ENCODE assay signal across 7 mouse cellular contexts in the genomic region with DNA sequence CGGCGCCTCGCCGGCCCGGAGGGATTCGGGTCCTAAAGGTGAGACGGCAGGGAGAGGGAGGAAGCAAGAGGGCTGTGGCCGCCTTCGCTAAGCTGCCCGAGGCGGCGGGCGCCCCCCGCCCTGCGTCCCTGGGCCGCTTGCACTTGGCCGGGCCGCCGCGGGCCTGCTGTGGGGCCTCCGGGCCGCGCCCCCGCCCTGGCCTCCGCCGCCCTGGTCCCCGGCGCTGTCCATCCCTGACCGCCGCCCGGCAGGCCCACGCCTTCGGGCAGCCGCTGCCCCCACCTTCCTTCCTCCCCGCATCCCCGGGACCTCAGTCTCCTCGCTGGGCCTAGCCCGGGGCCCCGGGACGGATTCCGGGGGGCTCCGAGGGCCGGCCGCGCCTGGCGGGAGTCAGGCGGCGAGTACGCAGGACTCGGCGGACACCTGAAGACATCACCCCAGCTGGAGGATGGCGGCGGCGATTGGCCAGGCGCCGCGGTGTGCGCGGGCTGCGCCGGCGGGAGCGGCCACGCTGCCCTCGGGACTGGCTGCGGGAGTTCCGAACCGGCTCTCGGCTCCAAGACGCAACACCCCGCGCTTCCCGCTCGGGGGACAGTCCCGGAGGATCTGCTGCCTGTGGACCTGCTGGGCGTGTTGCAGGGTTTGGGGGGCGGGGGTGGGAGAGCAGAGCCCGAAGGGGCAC. TPM values are rescaled to one million over a fixed set of nuclear protein-coding genes. Genes with fewer than 3 reads are reported as not detected.
DNase-seq lines count a peak whose midpoint lies in the region; ATAC-seq and TF ChIP-seq lines count a peak whose summit lies in the region.

No protein-coding gene starts in this region.

- H3K27ac ChIP-seq in MEL (ENCODE audit: control insufficient read depth, low read depth, low read length), result no peak overlapping the region
- peak overlapping the region; percentile 93 for H3K27ac ChIP-seq in embryonic facial prominence, embryonic 15.5 days (replicated peaks)
- peak overlapping the region; percentile 64 for H3K27ac ChIP-seq in hindbrain, embryonic 11.5 days (ENCODE audit: low read depth, low read length)

- peaks cover 0 to 39% of the 10 kb centered on the region in 2 experiments; a peak in 3 of 4 replicates for H3K36me3 ChIP-seq in MEL (ENCODE audit: control insufficient read depth in 1 of 2, insufficient read depth in 2 of 2, low read length in 2 of 2)
- no peaks in the 10 kb centered on the region for H3K36me3 ChIP-seq in embryonic facial prominence, embryonic 15.5 days
- H3K36me3 ChIP-seq in hindbrain, embryonic 11.5 days (ENCODE audit: control insufficient read depth, insufficient read depth, low read length), result no peaks in the 10 kb centered on the region

- peaks cover 4% of the 10 kb centered on the region; the same call in 1 of the 2 replicates for H3K79me2 ChIP-seq in MEL (ENCODE audit: control insufficient read depth, insufficient read depth, low read length, poor library complexity)

- TF ChIP-seq RAD21 in MEL (IDR thresholded peaks at IDR 0.05; ENCODE audit: low read depth, low read length), result no peak

- H3K9ac ChIP-seq in MEL (ENCODE audit: control insufficient read depth, low read depth, low read length, poor library complexity, severe bottlenecking), result peak overlapping the region; percentile 92
- H3K9ac ChIP-seq in embryonic facial prominence, embryonic 15.5 days, result peak overlapping the region; percentile 86
- peak overlapping the region; percentile 83 for H3K9ac ChIP-seq in hindbrain, embryonic 11.5 days (ENCODE audit: low read depth, low read length)

- ATAC-seq in embryonic facial prominence, embryonic 15.5 days (ENCODE audit: insufficient number of reproducible peaks, low FRiP score, low TSS enrichment, low read depth), result peak; percentile 80
- peak; percentile 89 for ATAC-seq in hindbrain, embryonic 11.5 days (ENCODE audit: low FRiP score)

- peak; percentile 55 for DNase-seq in MEL (ENCODE audit: low read depth, low spot score)
- DNase-seq in adrenal gland, postnatal 4 days (ENCODE audit: low spot score in 2 of 2), result peak; percentile 21 to 24
- DNase-seq in hindbrain, embryonic 11.5 days (ENCODE audit: low spot score), result peak; percentile 71
- peak; percentile 52 to 68 for DNase-seq in left cerebral cortex, adult 18-20 months (ENCODE audit: low spot score in 2 of 2)
- DNase-seq in lung, postnatal 36 days, result peak; percentile 25
- peak; percentile 52 to 60 for DNase-seq in right cerebral cortex, postnatal 10 days (ENCODE audit: low spot score in 2 of 2)

- H3K4me2 ChIP-seq in embryonic facial prominence, embryonic 15.5 days (replicated peaks), result peak overlapping the region; percentile 81
- peak overlapping the region; percentile 65 for H3K4me2 ChIP-seq in hindbrain, embryonic 11.5 days (replicated peaks; ENCODE audit: low read depth, low read length)

- TF ChIP-seq POLR2A in MEL (IDR thresholded peaks at IDR 0.05; ENCODE audit: control insufficient read depth in 1 of 2, insufficient read depth in 1 of 2, low read depth in 1 of 2, low read length in 2 of 2, poor library complexity in 1 of 2), result peak in 1 of 2 experiments; percentile 54; a peak in 1 of 4 replicates

- no peak for TF ChIP-seq EP300 in MEL (IDR thresholded peaks at IDR 0.05; ENCODE audit: low read depth in 1 of 2, low read length in 2 of 2)

- under 1% methylated on average over 77 of the region's 78 CpGs for WGBS in embryonic facial prominence, embryonic 15.5 days
- WGBS in hindbrain, embryonic 11.5 days, result under 1% methylated on average over 58 of the region's 78 CpGs

- peaks cover 20 to 25% of the 10 kb centered on the region in 2 experiments for H3K4me1 ChIP-seq in MEL (ENCODE audit: control insufficient read depth in 1 of 2, insufficient read depth in 2 of 2, low read length in 2 of 2)
- H3K4me1 ChIP-seq in embryonic facial prominence, embryonic 15.5 days, result peaks cover 12% of the 10 kb centered on the region; the same call in 1 of the 2 replicates
- H3K4me1 ChIP-seq in hindbrain, embryonic 11.5 days (replicated peaks; ENCODE audit: control insufficient read depth, insufficient read depth, low read length), result no peaks in the 10 kb centered on the region

- no peaks in the 10 kb centered on the region for H3K9me3 ChIP-seq in MEL (replicated peaks; ENCODE audit: insufficient read depth, low read length)
- no peaks in the 10 kb centered on the region for H3K9me3 ChIP-seq in embryonic facial prominence, embryonic 15.5 days (replicated peaks)
- H3K9me3 ChIP-seq in hindbrain, embryonic 11.5 days (ENCODE audit: control insufficient read depth, low read length), result no peaks in the 10 kb centered on the region

- H3K4me3 ChIP-seq in MEL (ENCODE audit: control insufficient read depth in 1 of 2, insufficient read depth in 1 of 2, low read depth in 2 of 2, low read length in 2 of 2), result peak overlapping the region; percentile 85 to 96
- H3K4me3 ChIP-seq in embryonic facial prominence, embryonic 15.5 days (replicated peaks), result peak overlapping the region; percentile 98
- H3K4me3 ChIP-seq in hindbrain, embryonic 11.5 days (ENCODE audit: low read depth, low read length), result peak overlapping the region; percentile 89

- no peaks in the 10 kb centered on the region for H3K27me3 ChIP-seq in MEL (ENCODE audit: control insufficient read depth in 1 of 2, insufficient read depth in 2 of 2, low read length in 2 of 2)
- no peaks in the 10 kb centered on the region for H3K27me3 ChIP-seq in embryonic facial prominence, embryonic 15.5 days
- no peaks in the 10 kb centered on the region for H3K27me3 ChIP-seq in hindbrain, embryonic 11.5 days (ENCODE audit: control insufficient read depth, insufficient read depth, low read length)

- no peak for TF ChIP-seq CTCF in MEL (IDR thresholded peaks at IDR 0.05 in 2 of 3, conservative IDR thresholded peaks at IDR 0.05 in 1 of 3; ENCODE audit: control insufficient read depth in 1 of 3, insufficient read depth in 1 of 3, low read depth in 2 of 3, low read length in 3 of 3, poor library complexity in 1 of 3, severe bottlenecking in 1 of 3)

TF ChIP-seq in MEL, 35 proteins besides CTCF, POLR2A, EP300 and RAD21:
- peak; percentile 41; the same call in 1 of the 2 replicates for TF ChIP-seq SIN3A (IDR thresholded peaks at IDR 0.05; ENCODE audit: low read length)
- TF ChIP-seq MAZ (IDR thresholded peaks at IDR 0.05; ENCODE audit: low read depth, low read length), result peak; percentile 20; the same call in 1 of the 2 replicates
- 0 out of 2 replicates have a peak, but pooled peaks have one; percentile 32 for TF ChIP-seq UBTF (IDR thresholded peaks at IDR 0.05; ENCODE audit: borderline replicate concordance, insufficient read depth, low read depth, low read length)
- TF ChIP-seq USF2 (IDR thresholded peaks at IDR 0.05; ENCODE audit: borderline replicate concordance in 1 of 2, insufficient read depth in 1 of 2, low read depth in 1 of 2, low read length in 2 of 2), result no peak
- 0 out of 2 replicates have a peak, but pooled peaks have one; percentile 21 for TF ChIP-seq NRF1 (IDR thresholded peaks at IDR 0.05; ENCODE audit: insufficient read depth, low read depth, low read length, poor library complexity, severe bottlenecking)

RNA-seq across cellular contexts. Expression of gene Phlpp2, which starts 0.5 kb away (rescaled TPM):
- total RNA-seq in MEL (2012; rRNA removed), result 1.7 and 2.1 TPM in 2 replicates
- 1 to 10 TPM in 1 of 2 experiments, not detected in 1; 5.9 TPM for polyA plus RNA-seq in MEL (2012; ENCODE audit: insufficient read depth in 1 of 2, insufficient read length in 2 of 2, low read depth in 1 of 2, low replicate concordance in 2 of 2, missing spikeins in 1 of 2)
- total RNA-seq in adrenal gland, postnatal 4 days (2021), result 10 to 100 TPM; 11.3 to 12.2 TPM
- polyA plus RNA-seq in embryonic facial prominence, embryonic 15.5 days (2015; fragmentation: Nextera tagmentation; extraction: Ambion mirVana), result 3.3 and 3.6 TPM in 2 replicates
- polyA plus RNA-seq in hindbrain, embryonic 11.5 days (2014; fragmentation: Nextera tagmentation; extraction: Ambion mirVana), result 3.4 and 5.1 TPM in 2 replicates
- 10 to 100 TPM; 34.3 to 37.3 TPM for total RNA-seq in left cerebral cortex, adult 18-20 months (2021)
